Mouse (Mus musculus) retina, postnatal 1 day (tissue): ENCODE data around the gene Mlycd.
A peak's percentile ranks its signal among the peaks of the same experiment; 100 is the strongest.

Experiments used
- DNase-seq: peaks from one replicate; pipeline ENCODE4 v3.0.0-alpha.2; 2012

The Mlycd gene

DNA sequence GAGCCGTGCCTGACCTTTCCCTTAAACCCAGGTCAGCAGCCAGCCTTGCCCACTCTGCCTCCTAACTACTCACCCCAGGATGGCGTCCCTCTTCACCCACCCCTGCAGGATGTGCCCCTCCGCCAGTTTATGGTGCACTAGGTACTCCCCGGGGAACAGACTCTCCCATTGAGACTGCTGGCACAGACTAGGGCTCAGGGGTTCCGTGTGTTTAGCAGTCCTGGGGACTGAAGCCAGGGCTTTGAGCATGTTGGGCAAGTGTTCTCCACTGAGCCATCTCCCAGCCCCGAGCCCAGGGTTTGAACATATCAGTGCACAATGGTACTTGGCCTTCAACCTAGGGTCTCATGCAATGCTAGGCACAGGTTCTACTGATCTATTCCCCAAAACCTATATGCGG, 40.8 kb downstream of the Mlycd start:
- no peak for DNase-seq

DNA sequence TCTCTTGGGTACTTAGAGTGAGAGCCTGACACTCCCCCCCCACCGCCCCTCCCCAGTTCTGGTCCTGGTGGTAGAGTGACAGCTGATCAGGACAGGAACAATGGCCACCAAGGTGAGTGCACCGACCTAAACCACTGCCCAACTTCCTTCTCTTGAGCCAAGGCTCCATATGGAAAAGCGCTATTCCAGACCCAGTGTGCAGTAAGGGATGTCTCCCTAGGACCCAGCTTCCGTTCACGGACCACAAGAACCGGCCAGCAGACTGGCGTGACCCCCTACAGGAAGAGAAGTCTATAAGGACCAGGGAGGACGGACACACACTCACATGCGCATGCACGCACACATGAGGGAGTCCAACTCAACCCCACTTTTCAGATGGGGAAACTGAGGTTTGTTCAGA, 41.7 kb downstream of the Mlycd start:
- no peak for DNase-seq

DNA sequence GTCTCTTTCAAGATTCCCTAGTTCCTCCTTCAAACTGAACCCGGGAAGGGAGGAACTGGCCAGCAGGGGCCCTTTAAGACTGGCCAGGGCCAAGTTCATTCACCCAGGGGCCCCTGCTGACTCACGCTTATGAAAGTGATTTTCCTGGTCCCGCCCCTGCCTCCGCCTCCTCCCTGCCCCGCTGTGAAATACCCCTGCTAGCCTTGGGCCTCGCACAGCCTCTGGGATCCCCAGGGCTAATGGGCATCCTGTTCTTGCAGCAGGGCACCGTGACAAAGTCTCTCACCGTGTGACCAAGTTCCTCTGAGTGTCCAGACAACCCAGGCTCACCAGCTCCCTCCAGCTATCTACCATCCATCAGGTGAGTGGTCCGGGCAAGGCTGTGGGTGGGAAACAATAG, 42.3 kb downstream of the Mlycd start:
- DNase-seq: peak; percentile 44

DNA sequence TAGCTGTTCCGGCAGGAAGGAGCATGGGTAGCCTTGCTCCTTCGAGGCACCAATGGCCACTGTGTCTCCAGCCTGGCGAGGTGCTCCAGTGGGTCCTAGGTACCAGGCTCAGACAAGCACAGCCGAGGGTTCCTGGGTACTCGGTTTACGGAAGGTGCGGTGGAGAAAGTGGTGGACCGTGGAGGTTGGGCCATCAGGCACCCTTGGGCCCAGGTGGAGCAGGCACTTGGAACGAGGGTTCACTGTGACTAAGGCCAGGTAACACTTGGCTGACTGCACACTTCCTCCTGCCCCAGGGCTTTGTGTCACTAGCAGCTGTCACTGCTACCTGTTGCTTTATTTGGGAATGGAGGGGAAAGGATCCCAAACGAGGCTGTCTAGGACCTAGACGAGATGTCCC, 42.8 kb downstream of the Mlycd start:
- no peak for DNase-seq

DNA sequence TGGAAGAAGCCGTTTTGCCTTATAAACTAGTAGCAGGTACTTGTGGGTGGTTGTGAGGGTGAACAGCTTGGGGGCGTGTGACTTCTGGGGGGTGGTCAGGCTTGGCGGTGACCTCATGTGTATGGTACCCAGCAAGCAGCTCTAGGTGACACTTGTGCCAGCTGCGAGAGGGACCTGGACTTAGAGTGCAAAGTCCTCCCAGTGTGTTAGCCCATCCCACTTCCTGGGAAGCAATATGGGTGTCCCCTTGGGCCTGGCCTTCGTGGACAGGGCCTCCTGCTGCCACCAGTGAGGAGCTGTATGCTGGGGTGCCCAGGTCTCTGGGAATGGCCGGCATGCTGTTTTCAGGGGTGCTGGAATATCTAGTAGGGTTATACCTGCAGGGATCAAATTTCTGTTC, 44.2 kb downstream of the Mlycd start:
- no peak for DNase-seq

DNA sequence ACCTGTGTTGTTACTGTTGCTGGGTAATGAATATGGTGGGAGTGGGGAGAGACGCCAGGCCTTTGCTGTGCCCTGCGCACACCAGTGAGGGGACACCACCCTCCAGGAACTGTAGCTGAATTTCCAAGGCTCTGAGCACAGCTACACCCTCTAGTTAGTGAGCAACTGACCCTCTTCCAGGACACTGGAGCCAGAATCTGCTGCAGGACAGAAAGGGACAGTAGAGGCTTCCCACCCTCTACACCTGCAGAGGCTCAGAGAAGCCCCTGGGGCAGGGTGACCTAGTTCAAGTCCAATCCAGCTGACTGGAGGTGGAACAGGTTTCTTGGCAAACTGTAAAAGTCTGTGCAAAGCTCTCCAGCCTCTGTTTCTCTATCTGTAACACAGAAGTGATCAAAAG, 44.7 kb downstream of the Mlycd start:
- no peak for DNase-seq

DNA sequence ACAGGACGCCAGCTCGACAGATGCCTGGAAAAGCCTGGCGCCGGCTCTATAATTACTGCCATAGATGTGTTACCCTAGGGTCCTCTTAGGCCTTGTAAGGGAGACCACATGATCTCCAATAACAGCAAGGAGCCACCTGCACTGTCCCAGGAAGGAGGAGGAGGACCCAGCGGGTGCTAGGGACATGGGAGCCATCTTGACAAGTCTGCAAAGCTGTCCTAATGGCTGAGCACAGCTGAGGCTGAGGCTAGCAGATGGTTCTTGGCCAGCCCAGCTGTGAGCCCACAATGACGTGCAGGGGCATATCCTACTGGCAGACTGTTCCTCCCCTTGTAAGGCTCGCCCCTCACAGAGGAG, 45.2 kb downstream of the Mlycd start:
- peak; percentile 44 for DNase-seq

DNA sequence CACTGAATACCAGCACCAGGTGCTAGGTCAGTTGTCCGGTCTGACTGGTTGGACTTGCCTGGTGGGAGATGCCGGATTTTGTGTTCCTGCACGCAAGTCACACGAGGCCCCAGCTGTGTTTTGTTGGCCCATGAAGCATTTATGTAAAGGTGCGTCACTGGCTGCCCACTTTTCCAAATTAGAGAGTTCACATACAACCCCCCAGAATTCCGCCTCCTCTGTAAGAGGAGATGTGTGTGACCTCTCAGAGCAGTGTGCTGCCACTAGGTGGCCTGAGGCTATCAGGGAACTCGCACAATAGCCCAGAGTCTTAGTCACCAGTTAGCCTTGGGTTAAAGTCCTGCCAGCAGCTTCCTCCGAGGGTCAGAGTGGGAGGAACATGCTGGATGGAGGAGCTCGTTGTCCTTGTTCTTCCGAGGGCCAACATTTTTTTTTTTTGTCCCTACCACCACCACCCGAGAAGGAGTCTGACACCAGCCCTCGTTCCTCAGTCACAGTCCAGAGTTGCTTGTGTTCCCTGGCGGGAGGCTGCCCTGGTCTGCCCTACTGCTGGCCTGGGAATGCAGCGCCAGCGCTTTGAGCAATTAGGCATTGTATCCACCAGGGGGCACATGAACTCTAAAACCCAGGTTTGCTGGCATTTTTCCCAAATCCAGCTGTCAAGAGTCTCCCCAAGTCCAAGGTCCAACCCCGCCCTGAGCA, 45.7 kb downstream of the Mlycd start:
- peak; percentile 90 for DNase-seq

DNA sequence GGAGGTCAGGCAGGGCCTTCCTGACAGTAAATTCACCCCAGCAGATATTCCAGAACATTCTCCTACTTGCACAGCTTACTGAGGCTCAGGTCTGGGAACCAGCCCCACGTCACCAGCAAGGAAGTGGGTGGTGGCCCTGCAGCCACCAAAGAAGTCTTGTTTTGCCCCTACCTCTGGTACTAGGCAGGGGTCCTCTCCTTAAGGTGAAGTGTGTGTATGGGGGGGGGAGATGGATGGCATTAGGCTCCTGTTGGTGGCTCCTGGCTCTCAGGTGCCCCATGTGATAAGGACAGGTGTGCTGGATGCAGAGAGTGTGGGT, 46.2 kb downstream of the Mlycd start:
- no peak for DNase-seq

DNA sequence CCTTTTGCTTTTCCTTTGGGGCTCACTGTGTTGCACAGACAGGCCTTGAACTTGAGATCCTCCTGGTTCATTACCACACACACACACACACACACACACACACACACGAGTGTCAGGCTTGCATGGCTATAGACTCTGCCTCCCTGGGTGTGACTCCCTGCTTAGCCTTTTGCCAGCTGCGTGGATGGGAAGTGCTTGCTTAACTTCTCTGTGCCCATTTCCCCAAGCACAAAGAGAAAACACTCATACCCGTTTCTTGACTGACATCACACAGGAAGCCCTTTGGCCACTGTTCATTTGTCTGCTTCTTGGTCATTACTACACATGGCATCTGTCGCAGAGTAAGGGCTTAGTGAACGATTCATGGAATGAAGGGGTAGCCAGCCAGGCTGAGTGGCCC, 47.3 kb downstream of the Mlycd start:
- DNase-seq: no peak

DNA sequence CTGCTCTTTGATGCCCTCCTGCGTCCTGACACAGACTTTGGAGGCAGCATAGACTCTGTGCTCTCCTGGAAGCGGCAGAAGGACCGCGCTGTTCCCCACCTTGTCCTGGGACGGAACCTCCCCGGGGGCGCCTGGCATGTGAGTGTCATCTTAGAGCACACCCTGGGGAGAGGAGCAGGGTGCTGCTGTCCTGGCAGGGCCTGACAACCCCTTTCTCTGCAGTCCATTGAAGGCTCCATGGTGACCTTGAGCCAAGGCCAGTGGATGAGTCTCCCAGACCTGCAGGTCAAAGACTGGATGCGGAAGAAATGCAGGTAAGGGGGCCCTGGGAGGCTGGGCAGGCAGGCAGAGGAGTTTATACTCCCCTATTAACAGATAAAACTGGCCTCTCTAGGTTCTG, 48.3 kb downstream of the Mlycd start:
- no peak for DNase-seq

DNA sequence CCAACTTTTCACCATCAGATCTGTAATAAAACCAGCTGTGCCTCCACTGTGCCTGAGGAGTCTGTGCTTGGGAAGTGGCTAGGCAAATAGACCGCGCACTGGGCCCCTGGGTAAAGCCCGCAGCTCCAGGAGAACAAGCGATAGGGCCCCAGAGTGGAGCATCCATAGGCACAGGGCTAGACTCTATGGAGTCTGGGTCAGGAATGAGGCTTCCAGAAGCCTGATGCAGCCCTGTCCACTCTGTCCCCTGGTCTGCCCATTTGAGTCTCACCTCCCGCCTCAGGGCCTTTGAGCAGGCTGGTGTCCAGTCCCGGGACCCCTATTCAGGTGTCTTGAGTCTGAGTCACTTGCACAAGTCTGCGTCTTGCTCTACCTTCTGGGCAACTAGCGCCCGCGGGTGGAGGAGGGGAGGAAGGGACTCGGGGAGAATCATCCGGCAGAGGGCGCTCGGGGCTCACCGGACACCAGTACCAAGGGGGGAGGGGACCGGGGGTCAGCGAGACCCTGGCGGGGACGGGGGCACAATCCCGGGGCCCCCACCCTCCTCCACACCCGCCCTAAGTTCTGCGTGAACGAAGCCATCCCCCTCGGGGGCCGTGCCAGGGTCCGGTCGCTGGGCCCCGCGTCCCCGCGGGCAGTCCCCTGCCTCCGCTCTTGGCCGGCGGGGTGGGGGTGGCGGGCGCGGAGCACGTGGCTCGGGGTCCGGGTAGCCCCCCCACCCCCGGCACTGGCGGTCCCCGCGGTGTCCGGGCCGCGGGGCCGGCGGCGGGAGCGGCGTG, 51.7 kb downstream of the Mlycd start, which contains the start of gene Necab2:
Necab2 (plus strand) TSS at position 509 of the 779 bp plus-strand sequence.
- DNase-seq: peak; percentile 92

DNA sequence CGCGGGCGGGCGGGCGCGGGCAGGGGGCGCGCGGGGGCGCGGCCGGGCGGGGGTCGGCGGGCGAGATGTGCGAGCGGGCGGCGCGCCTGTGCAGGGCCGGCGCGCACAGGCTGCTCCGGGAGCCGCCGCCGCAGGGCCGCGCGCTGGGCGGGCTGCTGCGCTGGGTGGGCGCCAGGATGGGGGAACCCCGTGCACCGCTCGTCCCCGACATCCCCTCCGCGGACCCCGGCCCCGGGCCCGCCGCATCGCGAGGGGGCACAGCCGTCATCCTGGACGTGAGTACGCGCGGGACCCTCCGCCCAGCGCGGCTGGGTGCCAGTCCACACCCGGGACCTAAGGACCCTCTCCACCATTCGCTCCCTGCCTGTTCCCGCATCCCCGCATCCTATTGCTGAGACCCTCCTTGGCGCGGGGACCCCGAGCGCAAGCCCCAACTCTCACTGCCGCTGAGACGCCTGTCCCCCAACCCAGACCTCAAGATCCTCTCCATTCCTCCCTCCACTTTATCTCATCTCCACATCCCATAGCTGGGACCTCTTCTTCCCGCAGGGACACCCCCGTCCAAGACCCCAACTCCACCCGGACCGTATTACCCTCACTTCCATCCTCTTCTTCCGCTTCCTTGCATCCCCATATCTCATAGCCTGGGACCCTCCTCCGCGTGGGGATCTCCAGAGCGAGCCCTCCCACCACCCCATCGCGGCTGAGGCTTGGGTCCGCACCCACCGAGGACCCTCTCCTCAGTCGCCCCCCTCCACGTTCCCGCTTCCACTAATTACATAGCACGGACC, 52.5 kb downstream of the Mlycd start:
- DNase-seq: no peak

DNA sequence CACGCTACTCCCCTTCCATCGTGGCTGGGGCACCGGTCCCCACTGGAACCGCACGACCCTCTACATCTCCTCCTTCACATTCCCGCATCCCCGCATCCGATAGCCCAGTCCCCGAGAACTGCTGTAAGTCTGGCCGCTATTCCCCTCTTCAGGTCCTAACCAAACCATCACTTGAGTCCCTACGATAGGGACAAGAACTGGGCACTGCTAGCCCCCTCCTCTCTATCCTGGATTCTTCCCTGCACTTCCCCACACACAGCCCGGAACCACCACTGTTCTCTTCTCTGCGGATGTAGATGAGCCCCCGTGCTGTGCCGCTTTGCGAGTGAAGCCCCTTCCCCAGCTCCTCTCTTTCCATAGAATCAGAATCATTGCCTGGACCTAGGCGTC, 53.1 kb downstream of the Mlycd start:
- DNase-seq: no peak

DNA sequence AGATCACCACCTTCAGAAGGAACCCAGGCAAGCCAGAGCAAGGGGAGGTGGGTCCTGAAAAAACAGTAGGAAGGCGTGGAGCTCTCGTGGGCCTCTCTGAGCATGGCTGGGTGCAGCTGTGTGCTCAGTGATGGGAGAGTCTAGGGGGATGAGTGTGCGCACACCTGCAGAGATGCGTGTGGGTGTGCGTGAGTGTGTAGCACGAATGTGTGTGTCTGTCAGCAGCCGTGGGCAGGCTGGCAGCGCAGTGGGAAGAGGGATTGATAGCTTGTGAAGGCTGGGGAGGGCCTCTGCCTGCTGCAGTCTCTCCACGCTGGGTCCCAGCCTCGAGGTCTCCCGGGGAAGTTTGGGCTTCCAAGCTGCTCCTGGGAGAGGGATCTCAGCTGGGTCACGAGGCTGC, 54.9 kb downstream of the Mlycd start:
- no peak for DNase-seq

DNA sequence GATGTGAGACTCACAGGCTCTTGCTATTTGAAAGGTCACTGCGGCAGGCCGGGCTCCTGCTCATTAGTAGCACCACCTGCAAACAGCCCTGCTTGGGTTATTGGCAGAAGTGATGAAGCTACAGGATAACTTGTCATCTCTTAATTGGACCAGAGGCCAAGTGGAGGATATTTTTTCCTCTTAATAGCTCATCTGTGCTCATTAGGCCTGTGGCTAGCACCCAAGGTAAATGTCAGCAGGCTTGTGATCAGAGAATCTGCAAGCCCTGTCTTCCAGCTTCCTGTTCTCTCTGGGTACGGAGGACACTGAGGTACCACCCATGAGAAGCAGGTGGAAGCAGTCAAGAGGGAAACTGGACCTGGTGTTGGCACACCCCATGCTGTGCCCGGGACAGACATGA, 56.5 kb downstream of the Mlycd start:
- DNase-seq: no peak

DNA sequence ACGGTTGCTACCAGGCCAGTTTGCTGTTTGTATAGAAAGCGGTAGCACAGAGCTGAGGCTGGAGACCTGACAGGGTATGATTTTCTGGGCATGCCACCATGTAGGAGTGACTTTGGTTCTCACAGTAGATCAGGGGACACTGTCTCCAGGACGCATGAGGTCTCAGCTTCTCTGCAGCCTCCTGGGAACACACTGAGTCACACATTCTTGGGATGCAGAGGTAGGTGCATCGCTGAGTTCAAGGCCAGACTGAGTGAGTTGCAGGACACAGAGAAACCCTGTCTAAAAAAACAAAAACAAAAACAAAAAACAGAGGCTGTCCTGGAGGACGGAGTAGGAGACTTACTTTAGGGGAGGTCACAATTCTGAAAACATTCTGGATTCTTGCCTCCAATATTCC, 58.2 kb downstream of the Mlycd start:
- no peak for DNase-seq

DNA sequence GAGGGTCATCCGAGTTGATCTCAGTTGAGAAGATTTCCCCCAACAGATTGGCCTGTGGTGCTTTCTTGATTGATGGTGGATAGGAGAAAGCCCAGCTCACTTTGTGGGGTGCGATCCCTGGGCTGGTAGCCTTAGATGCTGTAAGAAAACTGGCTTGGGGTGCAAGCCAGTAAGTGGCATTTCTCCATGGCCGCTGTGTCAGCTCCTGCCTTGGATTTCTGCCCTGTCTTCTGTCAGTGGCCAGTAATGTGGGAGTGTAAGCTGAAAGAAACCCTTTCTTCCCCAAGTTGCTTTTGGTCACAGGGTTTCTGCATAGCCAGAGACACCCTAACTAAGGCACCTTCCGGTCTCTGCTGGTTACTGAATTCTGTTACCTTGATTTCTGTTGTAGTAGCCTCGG, 61.4 kb downstream of the Mlycd start:
- DNase-seq: no peak

DNA sequence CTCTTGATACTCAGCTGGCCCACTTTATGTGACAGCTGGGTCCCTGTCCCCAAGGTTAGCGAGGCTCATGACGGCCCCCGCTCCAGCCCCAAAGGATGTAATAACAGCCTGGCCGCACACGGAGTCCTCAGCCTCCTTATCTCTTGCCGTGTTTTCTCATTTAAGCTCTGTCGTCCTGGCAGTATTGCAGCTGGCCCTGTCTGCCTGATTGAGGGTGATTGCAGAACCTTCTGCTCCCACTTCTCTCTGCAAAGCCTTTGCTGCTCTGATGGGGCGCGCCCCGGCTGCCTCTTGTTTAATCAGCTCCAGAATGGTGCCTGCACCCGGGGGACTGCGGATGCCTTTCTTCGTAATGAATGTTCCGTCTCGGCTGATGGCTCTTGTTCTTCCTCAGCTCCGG, 65.0 kb downstream of the Mlycd start:
- DNase-seq: peak; percentile 49
